Mouse (Mus musculus) kidney, adult 11 months (tissue): Measurements from ENCODE around the gene Slit1.

ENCODE experiments used
- DNase-seq: peaks from one replicate; pipeline ENCODE4 v3.0.0; 2022

Slit1 gene

DNA sequence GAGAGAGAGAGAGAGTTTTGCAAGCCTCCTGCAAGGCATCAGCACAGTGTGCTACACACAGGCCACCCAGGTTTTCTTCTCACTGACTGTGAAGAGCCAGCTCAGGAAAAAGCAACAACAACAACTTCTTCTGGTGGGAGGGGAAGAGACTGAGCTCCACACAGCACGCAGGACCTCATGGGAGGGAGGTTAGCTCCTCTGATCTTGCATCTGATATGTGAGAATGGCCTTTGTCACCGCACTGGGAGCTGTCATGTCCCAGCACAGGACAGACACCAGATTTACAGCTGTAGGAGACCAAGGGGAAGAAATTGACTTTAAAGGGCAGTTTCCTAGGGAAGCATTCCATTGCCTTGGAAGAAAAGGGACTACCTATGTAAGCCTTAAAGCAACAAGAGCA, 20.1 kb downstream of the Slit1 start:
- no peak for DNase-seq

DNA sequence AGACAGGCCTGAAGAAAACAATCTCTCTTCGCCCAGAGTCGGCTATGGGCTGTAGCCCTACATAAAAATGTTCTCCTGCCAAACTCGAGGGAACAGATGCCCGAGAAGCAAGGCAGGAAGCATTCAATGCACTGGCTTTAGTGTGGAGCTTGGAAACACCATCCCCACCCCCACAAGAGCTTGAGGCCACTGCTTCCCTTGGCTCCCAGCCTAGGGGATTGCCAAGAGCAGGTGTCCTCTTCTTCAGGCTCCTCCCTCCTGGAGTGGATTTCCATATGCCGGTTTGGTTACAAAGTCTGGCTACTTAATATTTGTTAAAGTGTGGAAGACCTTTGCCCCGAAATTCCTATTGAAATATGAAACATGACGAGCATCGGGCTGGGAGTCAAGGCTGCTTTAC, 24.0 kb downstream of the Slit1 start:
- no peak for DNase-seq

DNA sequence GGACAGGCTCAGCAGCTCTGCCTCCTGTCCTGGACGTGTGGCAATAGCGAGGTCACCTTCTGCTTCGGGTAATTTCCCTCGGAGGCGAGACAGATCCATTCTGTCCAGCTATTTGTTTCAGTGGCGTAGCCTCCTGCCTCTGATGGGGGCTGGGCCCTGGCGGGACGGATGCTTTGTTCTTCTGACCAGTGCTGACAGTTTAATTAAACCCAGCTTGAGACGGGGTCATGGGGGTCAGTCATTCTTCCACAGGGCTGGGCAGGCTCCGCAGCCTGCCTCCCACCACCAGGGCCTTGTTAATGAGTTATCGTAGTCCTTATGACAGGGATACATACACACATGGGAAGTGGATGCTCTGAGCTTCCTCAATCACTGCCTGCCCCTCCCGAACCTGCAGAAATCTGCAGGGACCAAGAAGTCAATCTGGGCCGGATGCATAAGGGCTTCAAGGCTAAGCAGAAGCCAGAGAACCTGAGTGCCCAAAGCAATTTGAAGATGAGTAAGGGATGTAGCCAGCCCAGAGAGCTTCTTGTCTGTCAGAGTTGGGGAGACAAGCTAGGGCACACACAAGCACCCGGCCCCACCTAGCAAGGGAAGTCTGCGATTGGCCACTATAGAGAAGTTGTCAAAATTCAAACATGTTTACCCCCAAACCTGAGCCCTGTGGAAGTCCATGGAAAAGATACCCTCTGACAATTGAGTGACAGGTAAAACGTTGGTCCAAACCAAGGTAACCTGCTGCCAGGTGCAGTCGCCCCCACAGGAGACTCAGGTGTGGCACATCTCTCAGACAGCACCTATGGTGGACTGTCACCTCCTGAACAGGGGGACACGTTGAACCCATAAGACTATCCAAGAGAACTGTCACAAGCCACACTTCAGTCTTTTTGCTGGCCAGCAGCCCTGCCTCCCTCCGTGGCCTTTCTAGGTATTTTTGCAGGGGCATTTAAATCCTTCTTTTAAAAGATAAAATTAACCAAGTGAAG, 26.9 kb downstream of the Slit1 start:
- DNase-seq, result no peak

DNA sequence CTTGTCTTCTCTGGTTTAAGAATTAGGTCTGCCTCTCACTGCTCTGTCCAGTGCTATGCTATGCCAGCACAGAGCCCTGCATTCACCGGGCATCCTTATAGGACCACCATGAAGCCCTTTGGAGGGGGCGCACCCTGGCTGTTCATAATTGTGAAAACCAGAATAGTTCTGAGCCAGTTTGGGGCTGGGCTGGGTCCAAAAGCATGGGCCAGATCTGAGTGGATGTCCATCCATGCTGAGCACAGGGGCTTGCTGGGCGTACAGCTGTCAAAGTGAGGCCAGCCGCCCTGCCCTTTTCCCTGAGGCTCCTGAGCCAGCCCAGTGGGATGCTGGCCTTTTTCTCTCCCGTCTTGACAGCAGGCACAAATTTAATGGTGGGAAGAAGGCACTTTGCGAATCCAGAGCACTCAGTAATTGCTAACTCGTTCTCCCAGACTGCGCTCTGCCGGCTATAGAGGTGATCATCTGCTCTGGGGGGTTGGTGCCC, 29.0 kb downstream of the Slit1 start:
- no peak for DNase-seq

GRCm38 (mm10) chr19:41712829-41713228, 30.6 kb downstream of the Slit1 start:
- DNase-seq, result no peak

GRCm38 (mm10) chr19:41711665-41712064, 31.8 kb downstream of the Slit1 start:
- DNase-seq, result no peak

- peak; percentile 28 for DNase-seq
Measured at GRCm38 (mm10) chr19:41709497-41710165, 33.8 kb downstream of the Slit1 start.

GRCm38 (mm10) chr19:41707850-41708249, 35.6 kb downstream of the Slit1 start:
- no peak for DNase-seq

GRCm38 (mm10) chr19:41706094-41706828, 37.2 kb downstream of the Slit1 start:
- DNase-seq, result no peak

DNA sequence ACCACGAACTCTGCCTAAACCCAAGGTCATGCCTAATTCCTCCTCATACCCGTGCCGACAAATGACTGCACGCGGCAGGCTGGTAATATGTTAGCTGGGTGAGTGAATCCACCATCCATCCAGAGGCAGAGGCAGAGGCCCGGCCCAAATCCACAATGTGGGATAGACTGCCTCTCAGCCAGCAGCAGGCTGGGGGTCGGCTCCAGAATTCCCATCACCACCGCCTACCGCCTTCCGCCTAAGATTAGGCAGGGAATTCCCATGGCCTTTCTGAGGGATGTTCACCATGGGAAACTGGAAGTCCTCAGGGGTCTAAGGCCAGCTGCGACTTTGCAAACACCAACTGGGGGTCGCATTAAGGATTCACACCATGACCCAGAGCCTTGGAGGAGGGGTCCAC, 38.0 kb downstream of the Slit1 start:
- DNase-seq, result no peak

GRCm38 (mm10) chr19:41702638-41703037, 40.8 kb downstream of the Slit1 start:
- no peak for DNase-seq

GRCm38 (mm10) chr19:41698857-41699424, 44.5 kb downstream of the Slit1 start:
- no peak for DNase-seq

- DNase-seq, result no peak
Measured at GRCm38 (mm10) chr19:41697807-41698515, 45.5 kb downstream of the Slit1 start.

- no peak for DNase-seq
Measured at GRCm38 (mm10) chr19:41697111-41697806, 46.2 kb downstream of the Slit1 start.

DNA sequence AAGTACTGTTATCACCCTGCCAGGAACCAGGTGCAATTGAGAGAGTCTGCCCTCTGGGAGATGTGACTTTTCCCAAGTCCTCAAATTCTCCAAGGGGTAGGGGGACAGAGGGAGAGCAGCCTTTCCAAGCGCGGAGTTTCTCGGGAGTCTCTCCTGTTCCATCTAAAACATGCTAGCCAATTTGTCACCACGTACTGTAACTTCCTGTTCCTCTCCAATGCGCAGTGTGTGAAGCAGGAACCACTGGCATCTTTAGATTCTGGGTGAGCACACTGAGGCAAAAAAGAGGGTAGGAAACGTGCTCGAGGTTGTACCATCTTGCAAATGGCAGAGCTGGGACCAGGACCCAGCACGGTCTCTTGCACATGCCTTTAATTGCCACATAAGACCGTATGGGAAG, 47.0 kb downstream of the Slit1 start:
- DNase-seq, result no peak

DNA sequence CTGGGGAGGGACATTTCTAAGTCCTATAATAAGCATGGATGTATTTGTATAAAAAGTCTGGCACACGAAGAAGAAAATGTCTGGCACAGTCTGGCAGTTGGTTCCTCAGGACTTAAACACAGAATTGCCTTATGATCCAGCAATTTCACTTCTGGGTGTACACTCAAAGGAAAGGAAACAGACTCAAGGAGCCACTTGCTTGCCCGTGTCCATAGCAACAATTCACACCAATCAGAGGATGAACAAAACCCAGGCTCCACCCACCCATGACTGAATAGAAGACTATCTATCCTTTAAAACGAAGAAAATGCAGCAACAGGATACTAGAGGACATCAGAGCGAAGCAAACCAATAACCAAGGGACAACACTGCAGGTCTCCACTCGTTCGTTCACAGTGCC, 48.4 kb downstream of the Slit1 start:
- no peak for DNase-seq

GRCm38 (mm10) chr19:41694610-41695009, 48.9 kb downstream of the Slit1 start:
- no peak for DNase-seq

DNA sequence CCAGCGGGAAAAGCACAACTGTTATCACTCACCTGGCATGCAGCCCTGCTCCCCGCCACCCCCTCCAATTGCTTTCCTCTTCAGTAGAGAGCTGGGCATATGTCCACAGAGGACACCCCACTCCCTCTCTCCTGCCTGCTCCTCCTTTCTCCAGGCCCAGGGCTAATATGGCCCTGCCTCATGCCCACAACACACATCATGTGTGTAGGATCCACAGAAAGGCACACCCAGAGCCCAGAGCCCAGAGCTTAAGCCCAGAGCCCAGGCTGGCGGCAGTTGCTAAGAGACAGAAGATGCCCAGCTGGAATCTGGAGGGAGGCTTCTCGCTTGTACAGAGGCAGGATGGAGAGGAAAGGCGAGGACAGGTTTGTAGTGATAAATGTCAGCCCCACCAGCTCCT, 49.7 kb downstream of the Slit1 start:
- no peak for DNase-seq

DNA sequence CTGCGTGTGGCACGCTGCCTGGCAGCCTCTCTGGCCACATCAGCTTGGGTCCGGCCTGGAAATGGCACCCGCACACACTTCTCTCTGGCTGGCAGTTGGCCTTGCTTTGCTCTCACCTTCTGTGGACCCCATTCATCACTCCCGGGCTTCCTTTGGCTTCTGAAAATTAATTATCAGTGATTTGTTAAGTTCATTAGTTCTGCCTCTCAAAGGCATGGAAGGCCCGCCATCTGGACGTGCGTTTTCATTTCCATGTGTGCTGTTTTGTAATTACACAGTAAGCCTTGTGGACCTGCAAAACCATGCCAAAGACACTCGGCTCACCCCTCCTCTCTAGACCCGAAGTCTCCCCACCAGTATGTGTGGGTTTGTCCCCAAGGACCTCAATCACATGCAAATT, 53.4 kb downstream of the Slit1 start:
- DNase-seq, result no peak

DNA sequence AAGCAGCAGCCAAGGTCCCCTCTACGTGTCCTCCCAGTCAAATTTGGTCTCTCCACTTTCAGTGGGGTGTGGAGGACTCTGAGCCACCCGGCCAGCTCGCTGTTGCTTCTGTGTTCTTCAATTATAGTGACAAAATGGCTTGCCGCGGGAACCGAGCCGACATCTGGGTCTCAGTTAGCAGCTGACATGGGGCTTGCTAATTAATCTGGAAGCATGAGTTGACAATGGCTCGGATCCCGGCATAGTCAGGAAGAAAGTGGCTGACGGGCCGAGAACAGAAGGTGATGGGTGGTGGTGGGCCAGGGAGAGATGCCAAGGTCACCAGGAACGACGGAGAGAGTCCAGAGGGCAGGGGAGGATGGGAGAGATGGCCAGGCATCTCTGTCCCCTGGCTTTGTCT, 55.2 kb downstream of the Slit1 start:
- no peak for DNase-seq

- DNase-seq, result no peak
Measured at GRCm38 (mm10) chr19:41687836-41688235, 55.6 kb downstream of the Slit1 start.

DNA sequence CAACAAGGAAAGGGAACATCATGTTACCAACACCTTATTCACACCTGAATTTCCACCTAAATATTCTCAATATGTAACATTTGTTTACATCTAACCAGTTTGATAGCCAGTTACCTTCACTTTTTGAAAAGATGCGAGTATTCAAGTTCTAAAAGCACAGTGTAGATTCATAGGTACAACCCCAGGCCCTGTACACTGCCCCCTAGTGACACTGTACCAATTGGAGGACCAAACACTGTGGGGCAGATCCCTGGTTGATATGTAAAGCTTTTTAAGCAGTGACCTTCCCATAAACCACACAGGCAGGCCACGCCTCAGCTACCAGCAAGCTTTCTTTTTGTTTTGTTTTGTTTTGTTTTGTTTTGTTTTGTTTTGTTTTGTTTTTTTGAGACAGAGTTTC, 57.3 kb downstream of the Slit1 start:
- DNase-seq, result no peak
